Mouse (Mus musculus) cerebellum, adult (tissue): ENCODE data around the gene Gm34653.
"Not testable (repeated sequence)": the region's sequence is repeated elsewhere in the genome, so short reads cannot be mapped to it uniquely, and the experiment has no call there.

Experiments
- ATAC-seq: cut with Nextera tagmentation; 2 replicates; pipeline ENCODE4 v1.9.2; 2017; ENCODE audit warnings: mild to moderate bottlenecking, moderate library complexity, mixed read lengths; ENCODE audit not compliant: insufficient number of reproducible peaks, low FRiP score, low TSS enrichment

The Gm34653 gene

DNA sequence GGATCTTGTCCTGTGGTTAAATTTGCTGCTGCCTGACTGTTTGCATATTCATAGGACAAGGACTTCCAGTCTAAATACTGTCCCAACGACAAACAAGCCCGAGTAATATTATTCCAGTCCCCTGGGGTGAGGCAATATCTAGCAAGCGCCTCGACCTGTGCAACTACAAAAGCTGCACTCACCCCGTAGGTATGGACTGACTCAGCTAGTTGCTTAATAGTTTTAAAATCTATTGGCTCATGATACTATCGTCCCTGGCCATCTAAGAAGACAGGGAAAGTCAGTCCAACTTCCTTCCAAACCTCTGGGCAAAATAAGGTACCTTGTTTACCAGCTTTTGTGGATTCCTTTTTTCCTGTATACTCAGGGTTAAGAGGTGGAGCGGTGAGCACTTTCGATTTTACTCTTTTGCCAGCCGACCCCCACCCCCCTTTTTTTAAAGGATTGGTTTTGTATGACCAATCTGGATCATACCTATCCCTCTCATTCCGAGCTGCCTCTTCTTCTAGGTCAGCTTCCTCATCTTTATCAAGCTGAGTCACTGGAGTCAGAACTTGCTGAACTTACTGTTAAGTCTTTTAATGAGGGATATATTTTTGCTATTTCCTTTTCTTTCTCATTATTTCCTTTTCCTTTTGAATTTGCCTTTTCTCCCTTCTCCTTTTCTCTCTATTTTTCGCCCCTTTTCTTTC lies at the start of gene Gm34653:
Gene Gm34653 (plus strand): TSS at position 242 of the 692 bp plus-strand sequence.
- ATAC-seq = not testable (repeated sequence)

DNA sequence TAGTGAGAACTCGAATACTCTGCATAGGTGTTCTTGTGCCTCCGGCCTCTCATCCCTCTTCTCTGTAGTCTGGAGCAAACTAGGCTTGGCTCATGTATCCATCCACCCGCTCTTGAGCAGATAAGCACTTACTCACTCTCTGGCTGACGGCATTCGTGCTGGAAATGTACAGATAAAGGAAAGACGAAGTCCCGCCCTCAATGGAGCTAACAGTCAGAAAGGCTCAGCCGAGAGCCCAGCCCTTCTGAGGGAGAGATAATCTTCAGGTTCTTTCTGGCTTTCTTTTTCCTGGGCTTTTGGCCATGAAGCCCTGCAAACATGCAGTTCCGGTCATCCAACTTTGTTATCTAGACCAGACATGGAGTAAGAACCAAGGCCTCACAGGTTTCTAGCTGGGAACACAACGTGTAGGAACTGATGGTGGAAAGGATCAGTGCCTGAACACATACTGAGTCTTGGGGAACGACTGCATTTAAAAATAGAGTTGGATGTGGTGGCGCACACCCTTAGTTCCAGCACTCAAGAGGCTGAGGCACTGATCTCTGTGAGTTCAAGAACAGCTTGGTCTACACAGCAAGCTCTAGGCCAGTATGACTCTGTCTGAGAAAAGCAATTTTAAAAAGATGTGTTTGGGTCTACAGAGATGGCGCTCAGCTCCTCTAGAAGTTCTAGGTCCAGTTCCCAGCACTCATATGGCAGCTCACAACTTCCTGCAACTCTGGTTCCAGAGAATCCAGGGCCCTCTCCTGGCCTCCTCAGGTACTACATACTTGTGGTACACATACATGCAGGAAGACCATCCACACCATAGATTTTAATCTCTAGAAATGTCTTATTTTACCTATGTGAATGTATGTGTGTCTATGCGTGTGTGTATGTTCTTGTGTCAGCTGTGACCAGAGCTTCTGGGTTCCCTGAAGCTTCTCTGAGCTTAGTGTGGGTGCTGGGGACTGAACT lies 49.5 kb upstream of the Gm34653 start:
- no peak for ATAC-seq

DNA sequence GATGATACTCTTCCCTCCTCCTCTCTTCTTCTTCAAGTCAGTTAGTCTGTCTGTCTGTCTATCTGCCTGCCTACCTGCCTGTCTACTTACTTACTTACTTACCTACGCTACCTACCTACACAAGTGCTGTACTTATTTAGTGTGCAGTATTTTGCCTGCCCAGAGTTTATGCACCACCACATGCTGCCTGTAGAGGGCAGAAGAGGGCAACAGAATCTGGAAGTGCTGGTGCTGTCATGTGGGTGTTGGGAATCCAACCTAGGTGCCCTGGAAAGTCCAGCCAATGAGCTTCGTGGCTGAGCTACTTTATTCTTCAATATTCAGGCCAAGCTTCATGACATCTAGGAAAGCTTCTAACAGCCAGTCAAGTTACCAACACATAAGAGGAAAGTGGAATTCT lies 48.7 kb upstream of the Gm34653 start:
- ATAC-seq = no peak

DNA sequence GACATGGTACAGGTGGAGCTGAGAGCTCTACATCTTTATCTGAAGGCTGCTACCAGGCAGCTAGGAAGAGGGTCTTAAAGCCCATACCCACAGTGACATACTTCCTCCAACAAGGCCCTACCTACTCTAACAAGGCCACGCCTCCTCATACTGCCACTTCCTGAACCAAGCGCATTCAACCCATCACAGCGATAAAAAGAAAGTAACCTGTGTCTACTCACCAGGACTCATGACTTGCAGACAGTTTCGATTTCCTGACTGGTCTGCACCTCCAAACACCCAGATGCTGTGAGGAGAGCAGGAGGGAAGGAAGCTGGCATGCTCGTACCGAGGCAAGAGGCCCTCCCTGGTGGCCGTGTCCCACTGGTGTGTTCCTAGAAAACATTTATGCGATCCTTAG lies 42.5 kb upstream of the Gm34653 start:
- ATAC-seq = no peak

DNA sequence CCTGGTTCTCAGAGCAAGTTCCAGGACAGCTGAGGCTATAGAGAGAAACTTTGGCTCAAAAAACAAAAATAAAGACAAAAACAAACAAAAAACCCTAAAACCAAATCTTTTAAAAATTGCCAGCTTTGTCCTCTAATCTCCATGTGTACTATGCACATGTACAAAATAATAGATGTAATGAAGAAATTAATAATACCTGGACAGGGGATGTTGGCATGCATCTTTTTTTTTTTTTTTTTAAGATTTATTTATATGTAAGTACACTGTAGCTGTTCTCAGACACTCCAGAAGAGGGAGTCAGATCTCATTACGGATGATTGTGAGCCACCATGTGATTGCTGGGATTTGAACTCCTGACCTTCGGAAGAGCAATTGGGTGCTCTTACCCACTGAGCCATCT lies 40.3 kb upstream of the Gm34653 start:
- not testable (repeated sequence) for ATAC-seq

DNA sequence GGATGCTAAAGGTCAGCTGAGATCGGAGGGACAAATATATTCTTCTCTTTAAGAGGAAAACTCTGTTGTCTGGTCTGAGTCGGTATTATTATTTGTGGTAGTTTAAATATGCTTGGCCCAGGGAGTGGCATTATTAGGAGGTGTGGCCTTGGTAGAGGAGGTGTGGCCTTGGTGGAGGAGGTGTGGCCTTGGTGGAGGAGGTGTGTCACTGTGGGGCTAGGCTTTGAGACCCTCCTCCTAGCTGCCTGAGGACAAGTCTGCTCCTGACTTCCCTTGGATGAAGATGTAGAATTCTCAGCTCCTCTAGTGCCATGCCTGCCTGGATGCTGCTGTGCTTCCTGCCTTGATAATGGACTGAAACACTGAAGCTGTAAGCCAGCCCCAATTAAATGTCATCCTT lies 38.3 kb upstream of the Gm34653 start:
- no peak for ATAC-seq

DNA sequence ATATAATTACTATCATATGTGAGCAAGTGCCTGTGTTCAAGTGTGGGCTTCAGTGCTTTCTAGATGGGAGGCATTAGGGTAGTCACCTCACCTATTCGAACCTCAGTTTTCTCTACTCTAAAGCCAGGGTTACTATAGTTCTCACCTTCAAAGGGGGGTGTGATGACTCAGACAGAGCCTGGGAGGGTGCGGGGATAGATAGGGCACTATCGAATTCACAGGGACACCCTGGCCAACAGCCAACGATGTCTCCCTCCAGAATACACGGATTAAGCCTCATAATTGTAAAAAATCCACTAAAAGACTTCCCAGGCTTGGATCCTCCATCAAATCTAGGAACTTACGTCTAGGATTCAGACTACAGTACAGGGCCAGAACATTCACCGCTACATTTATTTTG lies 37.4 kb upstream of the Gm34653 start:
- no peak for ATAC-seq

DNA sequence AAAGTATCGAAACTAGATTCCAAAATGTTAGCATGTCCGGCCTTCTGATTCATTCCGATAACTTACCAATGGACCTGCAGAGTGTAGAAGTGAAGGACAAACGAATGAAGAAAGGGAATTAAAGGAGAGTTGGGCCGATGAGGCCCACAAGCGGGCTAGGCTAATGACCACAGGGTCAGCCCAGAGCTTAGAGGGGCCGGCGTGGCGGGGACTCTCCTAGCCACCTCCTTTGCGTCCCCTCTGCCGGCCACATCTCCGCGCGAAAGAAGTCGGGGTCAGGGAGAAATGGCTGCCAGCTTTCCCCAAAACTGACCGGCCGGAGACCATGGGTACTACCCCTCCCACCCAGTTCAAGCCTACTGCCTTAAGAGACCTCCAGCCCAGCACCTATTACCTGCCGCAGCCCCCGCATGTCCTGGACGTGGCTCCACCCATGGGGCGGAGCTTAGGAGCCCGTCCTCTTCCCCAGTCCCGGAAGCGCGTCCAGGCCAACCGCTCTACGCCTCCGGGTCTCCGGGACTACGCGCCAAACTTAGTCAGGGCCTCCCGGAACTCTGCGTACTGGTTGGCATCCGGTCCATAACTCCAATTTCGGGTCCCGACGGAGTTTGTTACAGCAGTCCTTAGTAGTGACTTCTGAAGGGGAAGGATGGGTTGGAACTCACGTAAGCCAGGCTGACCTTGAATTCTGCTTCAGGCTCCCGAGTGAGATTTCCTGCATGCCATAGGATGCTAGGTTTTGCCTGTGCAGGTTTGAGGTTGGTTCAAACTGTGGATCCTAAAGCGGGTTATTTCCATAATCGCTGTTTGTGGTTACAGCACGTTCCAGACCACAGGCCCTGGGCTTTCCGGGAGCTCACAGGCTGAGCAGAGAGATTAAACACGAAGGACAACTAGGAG lies 33.2 kb upstream of the Gm34653 start, which contains the start of gene Rabepk:
Gene Rabepk (minus strand): TSS at position 556 of the 900 bp plus-strand sequence.
- peak; percentile 69 for ATAC-seq

DNA sequence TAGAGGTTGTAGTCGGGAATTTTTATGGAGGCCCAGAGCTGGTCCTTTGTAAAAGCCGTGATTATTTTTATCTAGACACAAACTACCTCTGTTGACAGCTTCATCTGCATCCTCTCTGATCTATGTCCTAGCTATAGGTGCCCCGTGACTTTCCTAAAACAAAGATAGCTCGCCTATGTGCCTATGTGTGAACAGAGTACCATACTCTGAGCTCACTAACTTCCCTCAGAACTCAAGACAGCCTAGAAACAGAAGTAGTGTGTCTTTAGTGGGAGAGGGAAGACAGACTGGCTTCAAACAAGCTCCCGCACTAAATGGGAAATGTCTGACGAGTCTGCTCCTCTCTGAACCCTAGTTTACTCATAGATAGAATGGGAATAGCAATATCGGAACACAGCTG lies 32.4 kb upstream of the Gm34653 start:
- no peak for ATAC-seq

DNA sequence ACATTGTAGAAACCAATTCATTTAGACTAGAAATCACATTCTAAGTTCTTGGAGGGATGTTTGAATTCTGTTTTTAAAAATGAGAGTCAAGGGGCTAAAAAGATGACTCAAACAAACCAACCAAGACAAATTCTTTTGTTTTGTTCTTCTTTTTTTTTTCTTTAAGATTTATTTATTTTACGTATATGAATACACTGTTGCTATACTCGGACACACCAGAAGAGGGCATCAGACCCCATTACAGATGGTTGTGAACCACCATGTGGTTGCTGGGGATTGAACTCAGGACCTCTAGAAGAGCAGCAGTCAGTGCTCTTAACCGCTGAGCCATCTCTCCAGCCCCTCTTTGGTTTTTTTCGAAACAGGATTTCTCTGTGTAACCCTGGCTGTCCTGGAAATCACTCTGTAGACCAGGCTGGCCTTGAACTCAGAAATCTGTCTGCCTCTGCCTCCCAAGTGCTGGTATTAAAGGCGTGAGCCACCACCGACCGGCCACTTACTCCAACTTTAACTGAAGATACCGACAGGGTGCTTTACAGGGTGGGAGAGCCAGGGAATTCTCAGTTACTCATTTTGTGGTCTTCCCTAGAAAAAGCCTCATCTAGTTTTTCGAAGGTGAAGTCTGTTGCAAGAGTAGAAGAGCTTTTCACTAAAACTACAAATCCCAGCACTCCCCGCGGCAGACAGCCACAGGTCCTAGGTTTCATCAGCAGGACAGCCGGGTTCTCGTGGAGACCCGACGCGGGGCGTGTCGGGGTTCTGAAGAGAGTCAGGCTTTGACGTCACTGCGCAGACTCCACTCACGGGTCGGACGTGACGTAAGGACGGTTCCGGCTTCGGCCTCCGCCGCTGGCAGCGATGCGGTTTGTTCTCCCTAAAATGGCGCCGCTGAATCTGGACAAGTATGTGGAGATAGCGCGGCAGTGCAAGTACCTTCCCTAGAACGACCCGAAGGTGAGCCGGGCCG lies 31.0 kb upstream of the Gm34653 start:
- ATAC-seq = peak; percentile 96

DNA sequence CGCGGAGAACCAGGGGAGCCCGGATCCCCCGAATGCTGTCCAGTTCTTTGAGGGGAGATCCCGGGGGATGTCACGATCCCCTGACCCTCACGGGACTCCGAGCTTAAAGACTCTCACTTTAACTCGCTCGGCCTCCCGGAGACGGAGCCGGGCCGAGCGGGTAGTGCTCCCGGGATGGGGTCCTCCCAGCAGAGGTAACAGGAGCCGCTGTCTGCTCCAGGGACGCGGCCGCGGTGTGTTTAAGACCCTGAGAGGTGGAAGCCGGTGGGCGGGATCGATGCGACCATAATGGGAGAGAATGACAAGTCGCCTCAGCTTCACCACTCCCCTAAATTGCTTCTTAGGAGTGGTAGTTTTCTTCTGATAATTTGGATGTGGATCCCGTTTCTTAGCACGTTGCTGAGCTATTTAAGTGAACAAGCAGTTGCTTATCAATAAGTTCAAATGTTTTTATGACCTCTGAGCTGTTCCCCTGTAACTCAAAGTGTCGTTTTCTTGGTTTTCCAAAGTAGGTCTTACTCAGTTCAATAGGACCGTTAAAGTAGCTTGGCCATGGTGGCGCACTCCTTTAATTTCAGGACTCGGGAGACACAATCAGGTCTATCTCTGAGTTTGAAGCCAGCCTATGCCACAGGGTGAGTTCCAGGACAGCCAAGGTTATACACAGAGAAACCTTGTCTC lies 30.1 kb upstream of the Gm34653 start:
- ATAC-seq = peak; percentile 16

DNA sequence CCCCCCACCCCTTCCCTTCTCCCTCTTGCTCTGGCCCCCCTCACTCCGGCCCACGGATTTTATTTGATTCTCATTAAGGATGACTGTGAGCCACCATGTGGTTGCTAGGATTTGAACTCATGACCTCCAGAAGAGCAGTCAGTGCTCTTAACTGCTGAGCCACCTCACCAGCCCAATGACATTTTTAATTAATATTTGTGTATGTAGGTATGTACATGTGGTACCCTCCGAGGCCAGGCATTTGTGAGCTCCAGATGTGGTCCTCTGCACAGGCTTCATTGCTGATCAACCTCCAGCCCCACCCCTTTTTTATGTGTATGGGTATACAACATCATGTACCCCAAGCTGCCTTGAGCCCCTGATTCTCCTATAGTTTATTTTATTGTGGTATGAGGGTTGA lies 29.1 kb upstream of the Gm34653 start:
- no peak for ATAC-seq

DNA sequence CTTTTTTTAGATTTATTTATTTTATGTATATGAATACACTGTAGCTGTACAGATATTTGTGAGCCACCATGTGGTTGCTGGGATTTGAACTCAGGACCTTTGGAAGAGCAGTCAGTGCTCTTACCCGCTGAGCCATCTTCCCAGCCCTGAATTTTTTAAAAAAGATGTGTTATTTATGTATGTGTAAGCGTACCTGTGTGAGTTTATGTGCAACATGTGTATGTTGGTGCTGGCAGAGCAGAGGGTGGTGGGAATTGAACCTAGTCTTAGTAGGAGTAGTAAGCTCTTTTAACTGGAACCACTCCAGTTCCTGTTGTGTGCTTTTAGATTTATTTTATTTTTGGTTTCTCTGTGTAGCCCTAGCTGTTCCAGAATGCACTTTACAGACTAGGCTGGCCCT lies 28.6 kb upstream of the Gm34653 start:
- ATAC-seq = no peak

DNA sequence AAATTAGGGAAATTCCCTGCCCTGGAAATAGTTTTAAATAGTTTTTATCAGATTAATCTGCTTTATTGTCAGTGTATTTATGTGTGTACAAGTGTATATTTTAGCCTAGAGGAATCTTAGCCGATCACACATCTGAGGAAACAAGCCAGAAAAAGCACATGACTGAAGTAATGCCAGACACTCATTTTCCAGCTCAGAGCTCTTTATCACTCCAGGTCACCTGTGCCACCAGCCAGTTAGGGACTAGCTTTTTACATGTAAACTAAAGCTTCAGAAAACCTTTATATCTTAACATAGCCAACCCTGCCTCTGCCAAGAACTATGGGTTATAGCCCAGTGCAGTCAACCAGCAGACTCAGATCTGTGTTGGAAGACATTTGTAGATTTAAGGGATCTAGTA lies 28.0 kb upstream of the Gm34653 start:
- no peak for ATAC-seq

DNA sequence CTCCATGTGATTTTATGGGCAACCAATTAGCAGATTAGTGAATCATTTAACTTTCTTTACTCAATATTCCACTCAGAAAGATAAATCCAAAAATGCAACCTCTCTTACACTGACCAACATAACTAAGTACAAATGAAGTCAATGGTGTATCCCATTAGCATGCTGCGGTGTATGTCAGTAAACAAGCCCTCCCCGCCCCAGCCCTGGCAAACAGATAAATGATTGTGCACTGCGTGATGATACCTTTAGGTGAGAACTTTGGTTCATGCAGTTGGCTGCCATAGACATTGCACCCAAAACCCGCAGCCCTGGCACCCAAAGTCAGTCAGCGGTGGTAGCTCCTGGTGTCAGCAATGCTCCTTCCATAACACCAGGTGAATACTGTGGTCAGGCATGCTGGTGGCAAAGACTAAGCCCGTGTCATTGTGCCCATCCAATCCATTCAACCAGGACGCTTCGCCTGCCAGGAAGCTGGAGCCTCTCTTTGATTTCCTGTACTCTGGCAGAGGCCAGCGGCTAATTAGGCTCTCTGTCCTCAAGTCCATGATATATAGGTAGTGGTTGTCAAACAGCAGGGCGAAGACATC lies 27.4 kb upstream of the Gm34653 start:
- no peak for ATAC-seq

DNA sequence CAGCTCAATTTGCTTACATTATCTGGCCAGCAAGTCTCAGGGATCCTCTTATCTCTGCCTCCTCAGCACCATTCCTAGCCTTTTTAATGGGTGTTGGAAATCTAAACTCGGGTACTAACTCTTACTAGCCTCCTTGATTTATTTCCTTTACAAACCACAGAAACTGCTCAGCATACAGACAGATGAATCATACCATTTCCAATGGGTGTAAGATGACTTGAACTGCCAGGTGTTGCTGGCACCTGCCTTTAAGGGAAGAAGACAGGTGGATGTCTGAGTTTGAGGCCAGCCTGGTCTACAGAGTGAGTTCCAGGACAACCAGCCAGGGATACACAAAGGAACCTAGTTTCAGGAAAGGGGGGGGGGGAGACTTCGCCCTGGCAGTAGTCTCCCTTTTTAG lies 24.8 kb upstream of the Gm34653 start:
- ATAC-seq = no peak

DNA sequence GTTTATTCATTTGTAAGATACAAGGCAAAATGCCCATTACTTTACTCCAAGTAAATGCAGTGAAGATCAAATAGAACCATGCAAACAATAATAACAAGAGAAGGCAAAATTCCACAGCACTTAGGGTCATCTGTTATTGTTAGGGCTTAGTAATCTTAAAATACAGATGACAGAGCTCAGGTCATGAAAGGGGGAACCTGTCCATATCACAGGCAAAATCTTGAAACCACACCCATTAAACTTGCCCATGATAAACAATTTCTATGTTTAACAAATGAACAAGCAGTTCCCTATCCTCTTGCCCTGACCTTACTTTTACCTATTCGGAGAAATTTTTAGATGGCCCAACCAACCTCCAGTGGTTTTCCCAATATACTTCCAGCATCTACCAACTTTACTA lies 23.2 kb upstream of the Gm34653 start:
- no peak for ATAC-seq

DNA sequence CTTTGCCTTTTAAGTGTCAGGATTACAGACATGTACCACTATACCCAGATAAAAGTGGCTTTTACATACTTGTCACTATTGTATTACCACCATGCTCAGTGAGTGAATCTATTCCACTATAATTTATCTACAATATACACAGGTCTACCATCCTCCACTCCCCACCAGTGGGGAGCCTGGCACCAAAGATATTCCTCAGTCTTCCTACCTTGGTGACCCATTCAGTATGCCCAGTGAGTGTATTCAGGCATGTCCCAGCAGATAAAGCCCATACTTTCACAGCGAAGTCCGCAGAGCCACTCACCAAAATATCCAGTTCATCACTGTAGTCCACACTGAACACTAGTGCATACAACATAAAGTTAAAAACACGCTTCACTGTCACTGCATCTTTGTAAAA lies 22.0 kb upstream of the Gm34653 start:
- ATAC-seq = no peak
